Mouse (Mus musculus) kidney, adult 2 months (tissue): Measurements from ENCODE around the gene Tapbpl. TPM values are rescaled to one million over a fixed set of nuclear protein-coding genes. Genes with fewer than 3 reads are reported as not detected.

ENCODE experiments used
- DNase-seq: peaks from one replicate; pipeline ENCODE4 v3.0.0; 2021
- H3K27ac ChIP-seq: fragments of 200-500 bp; 2 replicates; pipeline ENCODE4 v1.5.1; 2012; ENCODE audit warnings: low read depth, low read length, control low read depth, inconsistent platforms; ENCODE audit not compliant: insufficient read depth
- H3K27me3 ChIP-seq: fragments of 200-500 bp; replicated peaks from 2 replicates; pipeline ENCODE4 v1.6.1; 2012; ENCODE audit warnings: mild to moderate bottlenecking, moderate library complexity, low read length, inconsistent platforms; ENCODE audit not compliant: control insufficient read depth, insufficient read depth
- H3K36me3 ChIP-seq: fragments of 200-500 bp; 2 replicates; pipeline ENCODE4 v1.6.1; 2012; ENCODE audit warnings: mild to moderate bottlenecking, moderate library complexity, low read length, inconsistent platforms; ENCODE audit not compliant: control insufficient read depth, insufficient read depth
- H3K4me1 ChIP-seq: fragments of 200-500 bp; 2 replicates; pipeline ENCODE4 v1.6.1; 2011; ENCODE audit warnings: low read length; ENCODE audit not compliant: control insufficient read depth, insufficient read depth
- H3K4me3 ChIP-seq: fragments of 200-500 bp; 2 replicates; pipeline ENCODE4 v1.5.1; 2011; ENCODE audit warnings: mild to moderate bottlenecking, low read depth, low read length, control low read depth; ENCODE audit not compliant: insufficient read depth
- CTCF ChIP-seq: fragments of 200-500 bp; conservative IDR thresholded peaks from 2 replicates; pipeline ENCODE4 v1.5.1; 2011; ENCODE audit warnings: low read depth, mild to moderate bottlenecking, control low read depth, low read length, moderate library complexity, mixed read lengths; ENCODE audit not compliant: insufficient read depth, insufficient read length
- POLR2A ChIP-seq: fragments of 200-500 bp; IDR thresholded peaks from one replicate; pipeline ENCODE4 v1.6.1; 2011; ENCODE audit warnings: low read depth, low read length, control low read depth
- WGBS: fragments of 180-500 bp; shearing (Covaris S2); methylation state at CpG from one replicate; pipeline ENCODE4 v1.1.7; 2018; 5-methylcytosine and 5-hydroxymethylcytosine counted together
- polyA plus RNA-seq: library from polyadenylated mRNA; depleted of rRNA; stranded (reverse); fragments of >200 nt; gene quantifications from 2 replicates; pipeline ENCODE4 v1.2.3, GENCODE M21; 2012

Gene Tapbpl
- polyA plus RNA-seq, 1 experiment: 16.4 TPM

- Histone ChIP-seq H3K27me3 (no peaks in the 10 kb centered on the region), H3K36me3 (no peaks in the 10 kb centered on the region), H3K27ac (peak overlapping the region; percentile 53), H3K4me3 (no peak overlapping the region), H3K4me1 (peaks cover 4% of the 10 kb centered on the region; the same call in 1 of the 2 replicates)
- no peak for DNase-seq
- WGBS: 80% methylated on average over 6 of the region's 6 CpGs
- TF ChIP-seq POLR2A (no peak), CTCF (no peak)
Observed at GRCm38 (mm10) chr6:125232516-125232915, 856 bp upstream of the Tapbpl start.

GRCm38 (mm10) chr6:125232045-125232437, 381 bp upstream of the Tapbpl start:
- Histone ChIP-seq H3K27me3 (no peaks in the 10 kb centered on the region), H3K4me1 (peaks cover 4% of the 10 kb centered on the region; the same call in 1 of the 2 replicates), H3K27ac (peak overlapping the region; percentile 53), H3K36me3 (no peaks in the 10 kb centered on the region), H3K4me3 (peak overlapping the region; percentile 72)
- TF ChIP-seq CTCF (no peak), POLR2A (no peak)
- WGBS: 27% methylated on average over 4 of the region's 4 CpGs
- DNase-seq: no peak

GRCm38 (mm10) chr6:125230571-125230970, 1.1 kb downstream of the Tapbpl start:
- Histone ChIP-seq H3K27ac (no peak overlapping the region), H3K36me3 (no peaks in the 10 kb centered on the region), H3K4me1 (peaks cover 4% of the 10 kb centered on the region; the same call in 1 of the 2 replicates), H3K4me3 (no peak overlapping the region), H3K27me3 (no peaks in the 10 kb centered on the region)
- DNase-seq: no peak
- no peak for TF ChIP-seq CTCF
- no peak for TF ChIP-seq POLR2A
- 68% methylated on average over 9 of the region's 9 CpGs for WGBS

GRCm38 (mm10) chr6:125225518-125226115, 6.0 kb downstream of the Tapbpl start:
- 87% methylated on average over 5 of the region's 5 CpGs for WGBS
- DNase-seq: peak; percentile 39
- no peak overlapping the region for H3K27ac ChIP-seq
- no peak overlapping the region for H3K4me3 ChIP-seq
- TF ChIP-seq CTCF (peak; percentile 67), POLR2A (no peak)
- H3K36me3 ChIP-seq: no peaks in the 10 kb centered on the region
- H3K27me3 ChIP-seq: no peaks in the 10 kb centered on the region
- H3K4me1 ChIP-seq: peaks cover 2% of the 10 kb centered on the region; the same call in 1 of the 2 replicates

- no peak overlapping the region for H3K4me3 ChIP-seq
- no peaks in the 10 kb centered on the region; the same call in 1 of the 2 replicates for H3K36me3 ChIP-seq
- TF ChIP-seq CTCF (no peak), POLR2A (no peak)
- WGBS: 82% methylated on average over 3 of the region's 3 CpGs
- H3K27ac ChIP-seq: no peak overlapping the region
- H3K27me3 ChIP-seq: no peaks in the 10 kb centered on the region
- H3K4me1 ChIP-seq: no peaks in the 10 kb centered on the region
- DNase-seq: no peak
Observed at GRCm38 (mm10) chr6:125222577-125222976, 9.1 kb downstream of the Tapbpl start.

- H3K27ac ChIP-seq: no peak overlapping the region
- no peaks in the 10 kb centered on the region for H3K27me3 ChIP-seq
- H3K4me1 ChIP-seq: no peaks in the 10 kb centered on the region
- DNase-seq: peak; percentile 39
- TF ChIP-seq CTCF: no peak
- TF ChIP-seq POLR2A: no peak
- no peak overlapping the region for H3K4me3 ChIP-seq
- H3K36me3 ChIP-seq: no peaks in the 10 kb centered on the region; the same call in 1 of the 2 replicates
- WGBS: 59% methylated on average over 2 of the region's 2 CpGs
Observed at GRCm38 (mm10) chr6:125222146-125222545, 9.5 kb downstream of the Tapbpl start.

- DNase-seq: no peak
- Histone ChIP-seq H3K36me3 (no peaks in the 10 kb centered on the region; the same call in 1 of the 2 replicates), H3K4me1 (peaks cover 3% of the 10 kb centered on the region; the same call in 1 of the 2 replicates), H3K27ac (no peak overlapping the region), H3K27me3 (no peaks in the 10 kb centered on the region), H3K4me3 (no peak overlapping the region)
- no peak for TF ChIP-seq CTCF
- TF ChIP-seq POLR2A: no peak
- WGBS: 92% methylated on average over 20 of the region's 20 CpGs
Observed at GRCm38 (mm10) chr6:125221115-125221745, 10.4 kb downstream of the Tapbpl start.
